Mouse (Mus musculus) ES-E14 (cell line): ENCODE results near the gene Vps35l.

Experiments
- CHD2 ChIP-seq: IDR thresholded peaks from 2 replicates; pipeline ENCODE4 v1.6.1; 2014; ENCODE audit warnings: mild to moderate bottlenecking, low read depth, low read length, inconsistent platforms
- HCFC1 ChIP-seq: IDR thresholded peaks from 2 replicates; pipeline ENCODE4 v1.6.1; 2012; ENCODE audit warnings: low read length, inconsistent platforms, borderline replicate concordance; ENCODE audit not compliant: insufficient read depth
- MAFK ChIP-seq: IDR thresholded peaks from 2 replicates; pipeline ENCODE4 v1.6.1; 2014; ENCODE audit warnings: mild to moderate bottlenecking, low read depth, low read length, inconsistent platforms; ENCODE audit not compliant: insufficient read depth
- ZNF384 ChIP-seq: IDR thresholded peaks from 2 replicates; pipeline ENCODE4 v1.6.1; 2012; ENCODE audit warnings: low read depth, low read length, inconsistent platforms

GRCm38 (mm10) chr7:118714873-118715272 is 25.2 kb upstream of the Vps35l start:
- TF ChIP-seq HCFC1 (no peak), MAFK (no peak), CHD2 (no peak), ZNF384 (no peak)
